8 mouse cellular contexts compared by ENCODE assay signal in the genomic region with DNA sequence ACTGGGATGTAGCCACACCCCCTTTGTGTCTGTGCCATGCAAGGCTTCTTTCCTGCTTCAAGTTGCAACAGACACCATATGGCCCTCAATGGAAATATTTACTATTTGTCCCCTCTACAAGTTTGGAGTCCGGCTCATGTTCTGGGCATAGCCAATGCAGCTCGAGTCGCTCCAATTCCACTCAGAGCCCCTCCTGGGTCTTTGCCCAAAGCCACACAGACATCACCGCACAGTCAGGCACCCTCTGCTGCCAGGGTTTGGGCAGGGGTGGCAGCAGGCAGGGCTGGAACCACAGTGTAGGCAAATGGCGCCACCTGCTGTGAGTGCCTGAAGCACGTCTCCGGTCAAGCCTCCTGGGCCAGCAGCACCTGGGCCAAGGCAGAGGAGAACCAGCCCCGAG. TPM values are rescaled to one million over a fixed set of nuclear protein-coding genes. Genes with fewer than 3 reads are reported as not detected.
DNase-seq lines count a peak whose midpoint lies in the region; ATAC-seq and TF ChIP-seq lines count a peak whose summit lies in the region.
"Had no signal": no experiment of that assay in that cellular context is flagged by ENCODE, and none has a peak within 500 bp of the region (broad histone marks: within the 10 kb centered on the region; RNA-seq: fewer than 3 reads in every experiment).

No protein-coding gene starts in this region.

- TF ChIP-seq POLR2A in small intestine, adult 2 months (IDR thresholded peaks at IDR 0.05; ENCODE audit: low read depth, low read length) = no peak

- H3K27me3 ChIP-seq in intestine, embryonic 15.5 days (replicated peaks) = no peaks in the 10 kb centered on the region
- H3K27me3 ChIP-seq in midbrain, embryonic 12.5 days = peaks cover 23% of the 10 kb centered on the region
- H3K27me3 ChIP-seq in small intestine, adult 2 months (ENCODE audit: control insufficient read depth, insufficient read depth, low read length) = no peaks in the 10 kb centered on the region
- H3K27me3 ChIP-seq: liver, embryonic 15.5 days had no signal

- 28% methylated on average over 8 of the region's 8 CpGs for WGBS in intestine, embryonic 15.5 days
- 22% methylated on average over 8 of the region's 8 CpGs for WGBS in midbrain, embryonic 12.5 days
- WGBS in small intestine, adult 2 months = 40% methylated on average over 8 of the region's 8 CpGs

- no peaks in the 10 kb centered on the region for H3K9me3 ChIP-seq in intestine, embryonic 15.5 days
- H3K9me3 ChIP-seq in midbrain, embryonic 12.5 days = no peaks in the 10 kb centered on the region
- H3K9me3 ChIP-seq: liver, embryonic 15.5 days had no signal

- H3K36me3 ChIP-seq in intestine, embryonic 15.5 days = peaks cover 18% of the 10 kb centered on the region; the same call in 1 of the 2 replicates
- peaks cover 13% of the 10 kb centered on the region for H3K36me3 ChIP-seq in midbrain, embryonic 12.5 days
- H3K36me3 ChIP-seq in small intestine, adult 2 months (ENCODE audit: control insufficient read depth, insufficient read depth, low read length) = peaks cover 36% of the 10 kb centered on the region

- TF ChIP-seq CTCF in small intestine, adult 2 months (IDR thresholded peaks at IDR 0.05; ENCODE audit: extremely low read depth, insufficient read length, insufficient replicate concordance, low read depth, low read length) = peak; percentile 63

- H3K9ac ChIP-seq in intestine, embryonic 15.5 days = no peak overlapping the region
- H3K9ac ChIP-seq in midbrain, embryonic 12.5 days (replicated peaks) = no peak overlapping the region
- H3K9ac ChIP-seq: liver, embryonic 15.5 days had no signal

- H3K4me3 ChIP-seq in intestine, embryonic 15.5 days (replicated peaks) = no peak overlapping the region
- no peak overlapping the region for H3K4me3 ChIP-seq in midbrain, embryonic 12.5 days
- H3K4me3 ChIP-seq in small intestine, adult 2 months (ENCODE audit: low read depth, low read length) = no peak overlapping the region
- H3K4me3 ChIP-seq: liver, embryonic 15.5 days had no signal

- 0 out of 2 replicates have a peak, but pooled peaks cover 7% of the 10 kb centered on the region for H3K4me1 ChIP-seq in intestine, embryonic 15.5 days (replicated peaks)
- H3K4me1 ChIP-seq in midbrain, embryonic 12.5 days = peaks cover 56% of the 10 kb centered on the region
- H3K4me1 ChIP-seq in small intestine, adult 2 months (ENCODE audit: control insufficient read depth, insufficient read depth, insufficient read length, low read length) = no peaks in the 10 kb centered on the region
- H3K4me1 ChIP-seq: liver, embryonic 15.5 days had no signal

- peak; percentile 57 for ATAC-seq in intestine, embryonic 15.5 days
- peak; percentile 31; the same call in 1 of the 2 replicates for ATAC-seq in midbrain, embryonic 12.5 days (ENCODE audit: low FRiP score, low read depth)

- peak; percentile 58 for DNase-seq in adipocyte (ENCODE audit: low spot score)
- peak; percentile 91 for DNase-seq in cerebellum, adult 9-10 months
- DNase-seq in frontal cortex, adult 2 months (ENCODE audit: extremely low spot score in 1 of 2, low spot score in 1 of 2) = peak; percentile 58 to 90
- peak; percentile 79 to 81 for DNase-seq in left cerebral cortex, postnatal 36 days (ENCODE audit: low spot score in 2 of 2)

- intact Hi-C loops in left cerebral cortex, postnatal 36 days (cut with DNase I) = loop anchor here (1.0 to 5.0 kb wide), 2 partner anchors 201 to 314 kb away; partner anchors contain the start of gene Slc12a5

- H3K27ac ChIP-seq in intestine, embryonic 15.5 days = no peak overlapping the region
- H3K27ac ChIP-seq in midbrain, embryonic 12.5 days (replicated peaks) = peak overlapping the region; percentile 63; the same call in 1 of the 2 replicates
- no peak overlapping the region for H3K27ac ChIP-seq in small intestine, adult 2 months (ENCODE audit: insufficient read depth, low read depth, low read length)
- H3K27ac ChIP-seq: liver, embryonic 15.5 days had no signal

- H3K4me2 ChIP-seq in intestine, embryonic 15.5 days (replicated peaks) = no peak overlapping the region
- H3K4me2 ChIP-seq in midbrain, embryonic 12.5 days (replicated peaks) = no peak overlapping the region
- H3K4me2 ChIP-seq: liver, embryonic 15.5 days had no signal

RNA-seq across cellular contexts. Expression of gene Slc35c2, which starts 11.8 kb away (rescaled TPM):
- 58.6 and 62.5 TPM in 2 replicates for polyA plus RNA-seq in frontal cortex, adult 2 months (2012; rRNA removed)
- 83.6 and 98.3 TPM in 2 replicates for polyA plus RNA-seq in intestine, embryonic 15.5 days (2015; fragmentation: Nextera tagmentation; extraction: Ambion mirVana)
- 10 to 100 TPM; 52.9 to 56.8 TPM for total RNA-seq in left cerebral cortex, postnatal 36 days (2021)
- polyA plus RNA-seq in midbrain, embryonic 12.5 days (2016; fragmentation: Nextera tagmentation; extraction: Ambion mirVana) = 61.6 and 67.1 TPM in 2 replicates
- 103 and 171 TPM in 2 replicates for polyA plus RNA-seq in small intestine, adult 2 months (2012; rRNA removed)

RNA-seq across cellular contexts. Expression of gene Cdh22, which starts 41.2 kb away (rescaled TPM):
- 33.3 and 38.6 TPM in 2 replicates for polyA plus RNA-seq in frontal cortex, adult 2 months (2012; rRNA removed)
- polyA plus RNA-seq in intestine, embryonic 15.5 days (2015; fragmentation: Nextera tagmentation; extraction: Ambion mirVana) = 0.62 and 0.68 TPM in 2 replicates
- 10 to 100 TPM; 50.3 to 58.7 TPM for total RNA-seq in left cerebral cortex, postnatal 36 days (2021)
- polyA plus RNA-seq in midbrain, embryonic 12.5 days (2016; fragmentation: Nextera tagmentation; extraction: Ambion mirVana) = 14.8 and 18.8 TPM in 2 replicates
- polyA plus RNA-seq in small intestine, adult 2 months (2012; rRNA removed) = 0.08 and 0.42 TPM in 2 replicates
- polyA plus RNA-seq: liver, embryonic 15.5 days had no signal

RNA-seq across cellular contexts. Expression of gene Elmo2, which starts 50.5 kb away (rescaled TPM):
- polyA plus RNA-seq in frontal cortex, adult 2 months (2012; rRNA removed) = 185 TPM in 2 replicates
- polyA plus RNA-seq in intestine, embryonic 15.5 days (2015; fragmentation: Nextera tagmentation; extraction: Ambion mirVana) = 58.1 and 63.0 TPM in 2 replicates
- total RNA-seq in left cerebral cortex, postnatal 36 days (2021) = 100 to 1,000 TPM; 160 to 161 TPM
- 88.2 and 89.3 TPM in 2 replicates for polyA plus RNA-seq in midbrain, embryonic 12.5 days (2016; fragmentation: Nextera tagmentation; extraction: Ambion mirVana)
- 34.3 and 66.1 TPM in 2 replicates for polyA plus RNA-seq in small intestine, adult 2 months (2012; rRNA removed)
